Mouse (Mus musculus): ENCODE results near the gene Fa2h. TPM values are rescaled to one million over a fixed set of nuclear protein-coding genes. Genes with fewer than 3 reads are reported as not detected.

Gene Fa2h
- polyA plus RNA-seq, 1 experiment, result not detected

DNA sequence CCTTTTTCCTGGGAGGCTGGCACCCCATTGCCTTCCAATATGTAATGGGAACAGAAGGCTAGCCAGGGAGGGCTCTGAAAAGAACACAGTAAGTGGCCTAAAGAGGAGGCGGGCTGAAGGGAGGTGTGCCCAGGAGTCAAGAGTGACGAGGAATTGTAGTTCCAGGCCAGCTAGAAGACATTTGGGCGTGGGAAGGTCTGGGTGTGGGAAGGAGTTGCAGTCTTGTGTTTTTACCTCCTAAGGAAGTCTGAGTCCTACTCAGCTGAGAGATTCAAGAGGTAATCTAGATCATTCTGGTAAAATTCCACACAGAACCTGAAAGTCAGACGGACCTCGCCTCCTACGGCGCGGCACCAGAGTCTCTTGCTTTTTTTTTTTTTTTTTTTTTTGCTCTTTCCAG lies 30.1 kb downstream of the Fa2h start:
- Histone ChIP-seq H3K27ac (ENCODE audit: insufficient read depth, low read length) (no peak overlapping the region), H3K4me3 (ENCODE audit: insufficient read depth, low read length) (no peak overlapping the region), H3K4me1 (ENCODE audit: control insufficient read depth, insufficient read depth, low read length) (no peaks in the 10 kb centered on the region)
- TF ChIP-seq CTCF (IDR thresholded peaks at IDR 0.05; ENCODE audit: borderline replicate concordance, insufficient read depth, low read length) (no peak), POLR2A (IDR thresholded peaks at IDR 0.05; ENCODE audit: low read depth, low read length) (no peak)

DNA sequence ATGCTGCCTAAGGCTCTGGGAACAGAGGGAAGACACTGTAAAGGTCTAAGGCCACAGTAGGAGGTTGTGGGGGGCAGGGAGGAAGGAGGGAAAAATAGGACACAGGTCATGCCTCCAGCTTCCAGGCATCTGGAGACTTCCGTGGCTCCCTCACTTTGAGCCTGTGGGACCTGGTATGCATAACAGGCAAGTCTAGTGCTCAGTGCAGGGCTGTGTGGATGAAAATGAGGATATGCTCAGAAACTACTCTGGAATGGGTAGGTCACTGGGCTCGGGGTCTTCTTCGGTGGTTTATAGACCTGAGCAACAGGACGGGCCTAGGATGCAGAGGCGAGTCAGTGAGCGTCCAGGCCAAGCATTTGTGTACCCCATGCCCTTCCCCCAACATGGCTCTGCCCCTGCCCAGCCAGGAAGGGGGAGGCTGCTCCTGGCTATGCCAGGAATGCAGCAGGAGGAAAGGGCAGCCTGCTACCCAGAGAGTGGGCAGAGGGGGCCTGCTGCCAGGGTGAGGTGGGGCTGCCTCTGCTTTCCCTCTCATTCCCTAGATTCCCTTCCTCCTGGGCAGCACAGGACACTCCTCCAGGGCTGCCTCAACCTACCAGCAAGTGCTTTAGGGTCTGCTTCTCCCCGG lies 32.9 kb downstream of the Fa2h start:
- no peaks in the 10 kb centered on the region for H3K4me1 ChIP-seq (ENCODE audit: control insufficient read depth, insufficient read depth, low read length)
- H3K27ac ChIP-seq (ENCODE audit: insufficient read depth, low read length), result no peak overlapping the region
- TF ChIP-seq CTCF (IDR thresholded peaks at IDR 0.05; ENCODE audit: borderline replicate concordance, insufficient read depth, low read length), result no peak
- TF ChIP-seq POLR2A (IDR thresholded peaks at IDR 0.05; ENCODE audit: low read depth, low read length), result no peak
- H3K4me3 ChIP-seq (ENCODE audit: insufficient read depth, low read length), result no peak overlapping the region

DNA sequence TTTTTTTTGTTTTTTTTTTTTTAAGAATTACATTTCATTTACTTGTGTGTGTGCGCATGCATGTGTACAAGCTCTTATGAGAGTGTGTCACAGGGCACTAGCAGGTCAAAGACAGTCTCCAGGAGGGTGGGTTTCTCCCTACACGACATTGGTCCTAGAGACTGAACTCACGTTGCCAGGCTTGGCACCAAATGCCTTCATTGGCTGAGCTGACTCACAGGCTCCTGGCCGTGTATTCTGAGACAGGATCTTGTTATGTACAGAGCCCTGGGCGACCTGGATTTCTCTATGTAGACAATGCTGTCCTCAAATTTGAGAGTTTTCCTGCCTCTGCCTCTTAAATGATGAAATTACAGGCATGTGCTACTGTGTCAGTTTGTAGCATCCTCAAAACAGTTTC lies 33.7 kb downstream of the Fa2h start:
- H3K27ac ChIP-seq (ENCODE audit: insufficient read depth, low read length), result no peak overlapping the region

DNA sequence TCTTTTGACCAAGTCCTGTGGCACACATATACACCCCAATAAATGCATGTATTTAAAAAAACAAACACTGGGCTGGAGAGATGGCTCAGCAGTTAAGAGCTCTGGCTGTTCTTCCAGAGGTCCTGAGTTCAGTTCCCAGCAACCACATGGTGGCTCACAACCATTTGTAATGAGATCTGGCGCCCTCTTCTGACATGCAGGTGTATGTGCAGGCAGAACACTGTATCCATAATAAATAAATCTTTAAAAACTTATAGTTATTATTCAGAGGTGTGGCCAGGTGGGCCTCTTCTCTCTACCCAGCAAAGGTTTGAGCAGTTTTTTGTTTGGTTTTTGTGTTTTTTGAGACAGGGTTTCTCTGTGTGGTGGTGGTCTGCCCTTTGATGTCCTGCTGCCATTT lies 34.7 kb downstream of the Fa2h start:
- Histone ChIP-seq H3K4me1 (ENCODE audit: control insufficient read depth, insufficient read depth, low read length) (no peaks in the 10 kb centered on the region), H3K27ac (ENCODE audit: insufficient read depth, low read length) (no peak overlapping the region), H3K4me3 (ENCODE audit: insufficient read depth, low read length) (no peak overlapping the region)
- TF ChIP-seq CTCF (IDR thresholded peaks at IDR 0.05; ENCODE audit: borderline replicate concordance, insufficient read depth, low read length), result no peak

More for the DNA sequence above, 33.7 kb downstream of the Fa2h start:
- Histone ChIP-seq H3K4me3 (ENCODE audit: insufficient read depth, low read length) (no peak overlapping the region), H3K4me1 (ENCODE audit: control insufficient read depth, insufficient read depth, low read length) (no peaks in the 10 kb centered on the region)
- TF ChIP-seq POLR2A (IDR thresholded peaks at IDR 0.05; ENCODE audit: low read depth, low read length) (no peak), CTCF (IDR thresholded peaks at IDR 0.05; ENCODE audit: borderline replicate concordance, insufficient read depth, low read length) (no peak)

DNA sequence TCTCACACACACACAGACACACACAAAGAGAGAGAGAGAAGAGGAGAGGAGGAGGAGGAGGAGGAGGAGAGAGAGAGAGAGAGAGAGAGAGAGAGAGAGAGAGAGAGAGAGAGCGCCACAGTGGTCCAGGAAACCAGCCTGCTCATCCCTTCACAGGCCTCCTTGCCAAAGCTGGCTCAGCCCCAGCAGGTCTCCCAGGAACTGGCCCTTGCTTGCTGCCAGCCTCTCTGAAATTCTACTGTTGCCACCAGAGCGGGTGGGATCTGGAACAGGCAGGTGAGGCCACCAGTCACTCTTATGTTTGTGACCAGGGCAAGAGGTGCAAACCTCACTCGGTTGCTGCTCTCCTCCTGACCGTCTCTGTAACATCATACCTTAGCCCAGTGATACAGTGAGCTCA lies 36.2 kb downstream of the Fa2h start:
- H3K4me1 ChIP-seq (ENCODE audit: control insufficient read depth, insufficient read depth, low read length), result no peaks in the 10 kb centered on the region
- TF ChIP-seq CTCF (IDR thresholded peaks at IDR 0.05; ENCODE audit: borderline replicate concordance, insufficient read depth, low read length) (no peak), POLR2A (IDR thresholded peaks at IDR 0.05; ENCODE audit: low read depth, low read length) (no peak)

DNA sequence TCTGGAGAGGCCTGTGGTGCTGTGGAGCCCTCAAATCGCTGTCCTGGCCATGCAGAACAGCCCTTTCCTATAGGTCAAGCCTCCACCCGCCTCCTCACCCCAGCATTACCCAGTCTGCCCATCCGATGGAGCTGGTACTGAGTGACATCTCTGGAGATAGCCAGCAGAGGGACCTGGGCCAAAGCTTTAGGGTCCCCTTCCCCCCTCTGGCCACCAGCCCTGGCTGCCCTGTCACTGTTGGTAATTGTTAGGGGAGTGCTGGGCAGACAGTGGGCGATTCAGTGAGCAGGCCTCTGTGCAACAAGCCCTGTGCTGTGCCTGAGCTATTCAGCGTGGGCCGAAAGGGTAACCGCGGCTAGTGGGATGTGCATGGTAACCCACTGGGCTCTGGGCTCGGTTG lies 40.1 kb downstream of the Fa2h start:
- TF ChIP-seq CTCF (IDR thresholded peaks at IDR 0.05; ENCODE audit: borderline replicate concordance, insufficient read depth, low read length) (no peak), POLR2A (IDR thresholded peaks at IDR 0.05; ENCODE audit: low read depth, low read length) (no peak)
- no peaks in the 10 kb centered on the region for H3K4me1 ChIP-seq (ENCODE audit: control insufficient read depth, insufficient read depth, low read length)
- no peak overlapping the region for H3K4me3 ChIP-seq (ENCODE audit: insufficient read depth, low read length)
- no peak overlapping the region for H3K27ac ChIP-seq (ENCODE audit: insufficient read depth, low read length)

More for the DNA sequence above, 36.2 kb downstream of the Fa2h start:
- no peak overlapping the region for H3K4me3 ChIP-seq (ENCODE audit: insufficient read depth, low read length)
- no peak overlapping the region for H3K27ac ChIP-seq (ENCODE audit: insufficient read depth, low read length)

DNA sequence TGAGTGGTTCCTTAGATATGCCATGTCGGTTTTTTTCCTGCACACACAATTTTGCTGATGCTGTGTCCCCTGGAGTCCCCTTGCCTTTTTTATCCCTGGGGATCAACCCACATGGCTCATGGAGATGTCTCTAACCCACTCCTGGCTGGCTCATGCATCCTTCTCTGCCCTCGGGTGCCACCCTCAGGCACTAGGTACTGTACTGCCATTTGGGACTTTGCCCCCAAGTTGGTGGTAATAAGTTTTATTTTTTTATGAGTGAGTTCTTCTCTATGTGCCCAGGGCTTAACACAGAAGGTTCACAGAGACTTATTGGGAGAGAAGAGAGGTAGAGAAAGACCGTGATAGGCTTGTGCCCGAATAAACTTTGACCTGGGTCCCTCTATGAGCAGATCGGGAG lies 41.3 kb downstream of the Fa2h start:
- no peaks in the 10 kb centered on the region for H3K4me1 ChIP-seq (ENCODE audit: control insufficient read depth, insufficient read depth, low read length)
- no peak for TF ChIP-seq POLR2A (IDR thresholded peaks at IDR 0.05; ENCODE audit: low read depth, low read length)
- TF ChIP-seq CTCF (IDR thresholded peaks at IDR 0.05; ENCODE audit: borderline replicate concordance, insufficient read depth, low read length), result no peak
- no peak overlapping the region for H3K4me3 ChIP-seq (ENCODE audit: insufficient read depth, low read length)
- H3K27ac ChIP-seq (ENCODE audit: insufficient read depth, low read length), result no peak overlapping the region

DNA sequence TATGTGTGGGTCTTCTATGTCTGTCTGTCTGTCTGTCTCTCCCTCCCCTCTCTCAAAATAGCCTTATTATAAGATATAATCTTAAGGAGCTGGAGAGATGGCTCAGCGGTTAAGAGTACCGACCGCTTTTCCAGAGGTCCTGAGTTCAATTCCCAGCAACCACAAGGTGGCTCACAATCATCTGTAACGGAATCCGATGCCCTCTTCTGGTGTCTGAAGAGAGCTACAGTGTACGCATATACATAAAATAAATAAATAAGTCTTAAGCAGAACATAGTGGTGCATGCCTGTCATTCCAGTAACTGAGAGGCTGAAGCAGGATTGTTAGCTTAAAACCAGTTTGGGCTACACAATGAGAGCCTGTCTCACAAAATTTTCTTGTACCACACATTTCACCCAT lies 43.0 kb downstream of the Fa2h start:
- TF ChIP-seq CTCF (IDR thresholded peaks at IDR 0.05; ENCODE audit: borderline replicate concordance, insufficient read depth, low read length) (no peak), POLR2A (IDR thresholded peaks at IDR 0.05; ENCODE audit: low read depth, low read length) (no peak)
- Histone ChIP-seq H3K27ac (ENCODE audit: insufficient read depth, low read length) (no peak overlapping the region), H3K4me3 (ENCODE audit: insufficient read depth, low read length) (no peak overlapping the region), H3K4me1 (ENCODE audit: control insufficient read depth, insufficient read depth, low read length) (no peaks in the 10 kb centered on the region)

DNA sequence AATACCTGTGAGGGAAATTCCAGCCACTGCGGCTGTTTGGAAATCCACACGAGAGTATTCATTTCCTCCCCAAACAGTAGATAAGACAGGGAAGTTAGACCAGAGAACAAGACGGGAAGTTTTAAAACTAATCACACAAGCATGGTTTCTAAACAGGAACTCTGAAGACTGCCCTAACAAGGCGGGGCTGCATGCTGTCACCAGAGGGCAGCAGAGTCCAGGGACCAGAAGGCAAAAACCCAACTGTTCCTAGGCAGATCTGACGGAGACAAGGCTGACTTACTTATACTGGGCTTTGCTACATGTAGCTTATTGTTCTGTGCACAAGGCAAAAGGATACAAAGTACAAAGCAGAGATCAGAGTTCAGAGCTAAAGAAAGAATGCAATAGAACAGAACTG lies 50.4 kb downstream of the Fa2h start:
- Histone ChIP-seq H3K4me3 (ENCODE audit: insufficient read depth, low read length) (no peak overlapping the region), H3K4me1 (ENCODE audit: control insufficient read depth, insufficient read depth, low read length) (0 out of 2 replicates have a peak, but pooled peaks cover 2% of the 10 kb centered on the region), H3K27ac (ENCODE audit: insufficient read depth, low read length) (no peak overlapping the region)
- no peak for TF ChIP-seq POLR2A (IDR thresholded peaks at IDR 0.05; ENCODE audit: low read depth, low read length)
- peak; percentile 96 for TF ChIP-seq CTCF (IDR thresholded peaks at IDR 0.05; ENCODE audit: borderline replicate concordance, insufficient read depth, low read length)

DNA sequence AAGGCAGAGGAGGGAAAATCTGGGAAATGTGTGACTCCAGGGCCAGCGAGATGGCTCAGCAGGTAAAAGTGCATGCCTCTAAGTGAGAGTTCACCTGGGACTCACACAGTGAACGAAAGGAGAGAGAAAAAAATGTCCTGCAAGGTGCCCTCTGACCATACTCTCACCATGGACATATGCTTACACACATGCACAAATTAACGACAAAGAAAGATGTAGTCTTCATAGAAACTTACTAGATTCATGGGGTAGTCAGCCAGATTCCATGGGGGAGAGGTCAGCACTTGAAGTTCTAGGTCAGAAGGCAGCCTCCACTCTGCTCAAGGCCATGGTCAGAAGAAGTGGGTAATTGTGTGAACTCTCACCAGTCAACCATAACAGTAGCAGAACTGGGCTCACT lies 53.4 kb downstream of the Fa2h start:
- TF ChIP-seq CTCF (IDR thresholded peaks at IDR 0.05; ENCODE audit: borderline replicate concordance, insufficient read depth, low read length) (no peak), POLR2A (IDR thresholded peaks at IDR 0.05; ENCODE audit: low read depth, low read length) (no peak)
- no peak overlapping the region for H3K4me3 ChIP-seq (ENCODE audit: insufficient read depth, low read length)
- 0 out of 2 replicates have a peak, but pooled peaks cover 2% of the 10 kb centered on the region for H3K4me1 ChIP-seq (ENCODE audit: control insufficient read depth, insufficient read depth, low read length)
- H3K27ac ChIP-seq (ENCODE audit: insufficient read depth, low read length), result no peak overlapping the region

Data from embryonic fibroblast, embryonic 13.5 days (primary cell).